Mouse (Mus musculus) liver, postnatal 0 days (tissue): ENCODE measurements around the gene Gadl1. TPM values are rescaled to one million over a fixed set of nuclear protein-coding genes. Genes with fewer than 3 reads are reported as not detected.
"Not testable (repeated sequence)": the region's sequence is repeated elsewhere in the genome, so short reads cannot be mapped to it uniquely, and the experiment has no call there.

ENCODE experiments used
- ATAC-seq: fragments of 200-750 bp; cut with Nextera tagmentation; 2 replicates; pipeline ENCODE4 v1.8.0; 2017; ENCODE audit warnings: mild to moderate bottlenecking, moderate library complexity
- DNase-seq: peaks from one replicate; pipeline ENCODE4 v3.0.0-alpha.2; 2016
- H3K27ac ChIP-seq: fragments of 300-500 bp; sonication (generic); 2 replicates; pipeline ENCODE4 v1.5.1; 2014; ENCODE audit warnings: antibody characterized with exemption, moderate library complexity, mild to moderate bottlenecking, low read depth
- H3K27me3 ChIP-seq: fragments of 300-500 bp; sonication (generic); 2 replicates; pipeline ENCODE4 v1.6.1; 2014; ENCODE audit warnings: low read length, control low read depth, mixed read lengths; ENCODE audit not compliant: insufficient read depth
- H3K36me3 ChIP-seq: fragments of 300-500 bp; sonication (generic); replicated peaks from 2 replicates; pipeline ENCODE4 v1.6.1; 2014; ENCODE audit warnings: mild to moderate bottlenecking, control low read depth, low read length, moderate library complexity, mixed read lengths; ENCODE audit not compliant: insufficient read depth
- H3K4me1 ChIP-seq: fragments of 300-500 bp; sonication (generic); 2 replicates; pipeline ENCODE4 v1.6.1; 2014; ENCODE audit warnings: antibody characterized with exemption, mild to moderate bottlenecking, control low read depth; ENCODE audit not compliant: insufficient read depth
- H3K4me2 ChIP-seq: fragments of 300-500 bp; sonication (generic); 2 replicates; pipeline ENCODE4 v1.6.1; 2014; ENCODE audit warnings: low read depth, mild to moderate bottlenecking, low read length, moderate library complexity, mixed read lengths
- H3K4me3 ChIP-seq: fragments of 300-500 bp; sonication (generic); 2 replicates; pipeline ENCODE4 v1.5.1; 2014; ENCODE audit warnings: low read depth, low read length
- H3K9ac ChIP-seq: fragments of 300-500 bp; sonication (generic); replicated peaks from 2 replicates; pipeline ENCODE4 v1.6.1; 2014; ENCODE audit warnings: mild to moderate bottlenecking, moderate library complexity
- H3K9me3 ChIP-seq: fragments of 300-500 bp; sonication (generic); 2 replicates; pipeline ENCODE4 v1.6.1; 2016; ENCODE audit warnings: mild to moderate bottlenecking, control low read depth, low read length, mixed read lengths
- CTCF ChIP-seq: sonication (generic); IDR thresholded peaks from 2 replicates; pipeline ENCODE4 v1.5.1; 2016; ENCODE audit warnings: antibody characterized with exemption, low read depth
- EP300 ChIP-seq: IDR thresholded peaks from 2 replicates; pipeline ENCODE4 v1.6.1; 2016; ENCODE audit warnings: antibody characterized with exemption, low read depth, mild to moderate bottlenecking
- WGBS: fragments of 180-500 bp; shearing (Covaris S2); extraction: QIAGEN DNeasy Blood & Tissue Kit; methylation state at CpG from one replicate; pipeline ENCODE4 v1.1.7; 2014; ENCODE audit not compliant: insufficient replicate concordance; 5-methylcytosine and 5-hydroxymethylcytosine counted together
- polyA plus RNA-seq: library from polyadenylated mRNA; unstranded; fragments of >200 nt; fragmentation: Nextera tagmentation; extraction: Ambion mirVana; gene quantifications from 2 replicates; pipeline ENCODE4 v1.2.1, GENCODE M21; 2015

Gadl1 gene
- polyA plus RNA-seq, 1 experiment from 2014 or later = 0.19 TPM

GRCm38 (mm10) chr9:116049985-116050384 is 140.7 kb downstream of the Gadl1 start:
- H3K4me1 ChIP-seq = no peaks in the 10 kb centered on the region
- WGBS = 70% methylated on average over 1 of the region's 1 CpGs
- DNase-seq = no peak
- no peaks in the 10 kb centered on the region for H3K36me3 ChIP-seq
- no peaks in the 10 kb centered on the region for H3K27me3 ChIP-seq
- H3K9ac ChIP-seq = no peak overlapping the region
- TF ChIP-seq EP300 (no peak), CTCF (peak; percentile 21; the same call in 1 of the 2 replicates)
- no peak overlapping the region for H3K4me3 ChIP-seq
- H3K27ac ChIP-seq = no peak overlapping the region
- no peak overlapping the region for H3K4me2 ChIP-seq
- H3K9me3 ChIP-seq = no peaks in the 10 kb centered on the region
- no peak for ATAC-seq

GRCm38 (mm10) chr9:116053976-116054375 is 144.7 kb downstream of the Gadl1 start:
- H3K4me1 ChIP-seq = 0 out of 2 replicates have a peak, but pooled peaks cover 2% of the 10 kb centered on the region
- H3K27ac ChIP-seq = no peak overlapping the region
- no peaks in the 10 kb centered on the region; the same call in 1 of the 2 replicates for H3K9me3 ChIP-seq
- 78% methylated on average over 8 of the region's 8 CpGs for WGBS
- no peaks in the 10 kb centered on the region for H3K36me3 ChIP-seq
- no peak overlapping the region for H3K9ac ChIP-seq
- no peak for DNase-seq
- no peaks in the 10 kb centered on the region for H3K27me3 ChIP-seq
- H3K4me2 ChIP-seq = no peak overlapping the region
- no peak for ATAC-seq
- H3K4me3 ChIP-seq = no peak overlapping the region
- TF ChIP-seq EP300 = no peak
- TF ChIP-seq CTCF = no peak

GRCm38 (mm10) chr9:116058475-116058874 is 149.2 kb downstream of the Gadl1 start:
- H3K27ac ChIP-seq = peak overlapping the region; percentile 39; the same call in 1 of the 2 replicates
- ATAC-seq = peak; percentile 17; the same call in 1 of the 2 replicates

GRCm38 (mm10) chr9:116059156-116059555 is 149.9 kb downstream of the Gadl1 start:
- Histone ChIP-seq H3K27me3 (no peaks in the 10 kb centered on the region), H3K4me2 (no peak overlapping the region), H3K27ac (no peak overlapping the region), H3K4me1 (0 out of 2 replicates have a peak, but pooled peaks cover 3% of the 10 kb centered on the region), H3K9ac (no peak overlapping the region), H3K4me3 (no peak overlapping the region), H3K9me3 (no peaks in the 10 kb centered on the region; the same call in 1 of the 2 replicates), H3K36me3 (no peaks in the 10 kb centered on the region)
- DNase-seq (peak; percentile 51), ATAC-seq (peak; percentile 75)
- TF ChIP-seq EP300 (no peak), CTCF (peak; percentile 66)
- WGBS = 30% methylated on average over 4 of the region's 4 CpGs

More at GRCm38 (mm10) chr9:116058475-116058874, 149.2 kb downstream of the Gadl1 start:
- Histone ChIP-seq H3K4me1 (0 out of 2 replicates have a peak, but pooled peaks cover 3% of the 10 kb centered on the region), H3K9me3 (no peaks in the 10 kb centered on the region; the same call in 1 of the 2 replicates), H3K36me3 (no peaks in the 10 kb centered on the region), H3K9ac (no peak overlapping the region), H3K4me2 (0 out of 2 replicates have a peak overlapping the region, but pooled peaks have one; percentile 9), H3K27me3 (no peaks in the 10 kb centered on the region), H3K4me3 (no peak overlapping the region)
- TF ChIP-seq CTCF = no peak
- no peak for TF ChIP-seq EP300
- no peak for DNase-seq
- 48% methylated on average over 4 of the region's 4 CpGs for WGBS

GRCm38 (mm10) chr9:116060691-116061090 is 151.4 kb downstream of the Gadl1 start:
- H3K27ac ChIP-seq = no peak overlapping the region
- no peak overlapping the region for H3K4me3 ChIP-seq
- DNase-seq (no peak), ATAC-seq (no peak)
- H3K9ac ChIP-seq = no peak overlapping the region
- H3K4me1 ChIP-seq = 0 out of 2 replicates have a peak, but pooled peaks cover 3% of the 10 kb centered on the region
- no peaks in the 10 kb centered on the region for H3K27me3 ChIP-seq
- no peaks in the 10 kb centered on the region; the same call in 1 of the 2 replicates for H3K9me3 ChIP-seq
- no peak for TF ChIP-seq EP300
- TF ChIP-seq CTCF = peak; percentile 82
- no peak overlapping the region for H3K4me2 ChIP-seq
- 8% methylated on average over 4 of the region's 4 CpGs for WGBS
- H3K36me3 ChIP-seq = no peaks in the 10 kb centered on the region

- Histone ChIP-seq H3K9me3 (no peaks in the 10 kb centered on the region), H3K27me3 (no peaks in the 10 kb centered on the region), H3K27ac (no peak overlapping the region), H3K4me3 (no peak overlapping the region), H3K4me1 (no peaks in the 10 kb centered on the region), H3K36me3 (no peaks in the 10 kb centered on the region), H3K4me2 (no peak overlapping the region), H3K9ac (no peak overlapping the region)
- no peak for ATAC-seq
- no peak for DNase-seq
- 86% methylated on average over 17 of the region's 17 CpGs for WGBS
- TF ChIP-seq CTCF (no peak), EP300 (no peak)
Observed at GRCm38 (mm10) chr9:116064774-116065173, 155.5 kb downstream of the Gadl1 start.

GRCm38 (mm10) chr9:116071561-116071960 is 162.3 kb downstream of the Gadl1 start:
- WGBS = 85% methylated on average over 1 of the region's 1 CpGs
- H3K27me3 ChIP-seq, H3K4me3 ChIP-seq, H3K27ac ChIP-seq, H3K4me2 ChIP-seq, DNase-seq, H3K9ac ChIP-seq, ATAC-seq, H3K4me1 ChIP-seq, H3K36me3 ChIP-seq, H3K9me3 ChIP-seq: not testable (repeated sequence)
